Mouse (Mus musculus) stomach, postnatal 0 days (tissue): ENCODE data around the gene Alox12. TPM values are rescaled to one million over a fixed set of nuclear protein-coding genes. Genes with fewer than 3 reads are reported as not detected.

ENCODE experiments used
- ATAC-seq: fragments of 200-750 bp; cut with Nextera tagmentation; 2 replicates; pipeline ENCODE4 v1.8.0; 2017; ENCODE audit not compliant: low FRiP score, low TSS enrichment
- DNase-seq: peaks from one replicate; pipeline ENCODE4 v3.0.0-alpha.2; 2016; ENCODE audit warnings: low spot score
- H3K27ac ChIP-seq: fragments of 300-500 bp; sonication (generic); replicated peaks from 2 replicates; pipeline ENCODE4 v1.5.1; 2014; ENCODE audit warnings: mild to moderate bottlenecking, control low read depth
- H3K27me3 ChIP-seq: fragments of 300-500 bp; sonication (generic); 2 replicates; pipeline ENCODE4 v1.6.1; 2014; ENCODE audit warnings: low read length; ENCODE audit not compliant: control insufficient read depth, insufficient read depth
- H3K36me3 ChIP-seq: fragments of 300-500 bp; sonication (generic); 2 replicates; pipeline ENCODE4 v1.6.1; 2014; ENCODE audit warnings: low read length, mixed read lengths; ENCODE audit not compliant: control insufficient read depth, insufficient read depth
- H3K4me1 ChIP-seq: fragments of 300-500 bp; sonication (generic); replicated peaks from 2 replicates; pipeline ENCODE4 v1.6.1; 2014; ENCODE audit warnings: antibody characterized with exemption; ENCODE audit not compliant: control insufficient read depth, insufficient read depth
- H3K4me2 ChIP-seq: fragments of 300-500 bp; sonication (generic); replicated peaks from 2 replicates; pipeline ENCODE4 v1.6.1; 2014; ENCODE audit warnings: low read depth, mild to moderate bottlenecking, control low read depth, moderate library complexity
- H3K4me3 ChIP-seq: fragments of 300-500 bp; sonication (generic); 2 replicates; pipeline ENCODE4 v1.5.1; 2014; ENCODE audit warnings: low read depth, low read length, control low read depth
- H3K9ac ChIP-seq: fragments of 300-500 bp; sonication (generic); 2 replicates; pipeline ENCODE4 v1.6.1; 2014; ENCODE audit warnings: mild to moderate bottlenecking, low read length, control low read depth, mixed read lengths
- H3K9me3 ChIP-seq: fragments of 300-500 bp; sonication (generic); 2 replicates; pipeline ENCODE4 v1.6.1; 2016; ENCODE audit warnings: low read length; ENCODE audit not compliant: control insufficient read depth
- CTCF ChIP-seq: IDR thresholded peaks from 2 replicates; pipeline ENCODE4 v1.5.1; 2016; ENCODE audit warnings: antibody characterized with exemption, low read depth, mild to moderate bottlenecking, moderate library complexity
- EP300 ChIP-seq: optimal IDR thresholded peaks from 2 replicates; pipeline ENCODE3; 2016; ENCODE audit warnings: antibody characterized with exemption
- WGBS: fragments of 180-500 bp; shearing (Covaris S2); extraction: QIAGEN DNeasy Blood & Tissue Kit; methylation state at CpG from one replicate; pipeline ENCODE4 v1.1.7; 2014; 5-methylcytosine and 5-hydroxymethylcytosine counted together
- polyA plus RNA-seq: library from polyadenylated mRNA; unstranded; fragments of >200 nt; fragmentation: Nextera tagmentation; extraction: Ambion mirVana; gene quantifications from 2 replicates; pipeline ENCODE4 v1.2.1, GENCODE M21; 2015

Gene Alox12
- polyA plus RNA-seq, 1 experiment from 2014 or later, result 13.8 TPM

GRCm38 (mm10) chr11:70214191-70214855 is 40.8 kb downstream of the Alox12 start:
- H3K9ac ChIP-seq, result peak overlapping the region; percentile 41
- peak overlapping the region; percentile 58 for H3K4me2 ChIP-seq
- no peaks in the 10 kb centered on the region for H3K36me3 ChIP-seq
- WGBS, result 2% methylated on average over 44 of the region's 46 CpGs
- peak overlapping the region; percentile 29 for H3K4me3 ChIP-seq
- peaks cover 3% of the 10 kb centered on the region; the same call in 1 of the 2 replicates for H3K4me1 ChIP-seq
- peak; percentile 19; the same call in 1 of the 2 replicates for ATAC-seq
- no peak overlapping the region for H3K27ac ChIP-seq
- H3K9me3 ChIP-seq, result no peaks in the 10 kb centered on the region
- DNase-seq, result no peak
- no peak for TF ChIP-seq CTCF
- TF ChIP-seq EP300, result no peak
- peaks cover 3% of the 10 kb centered on the region; the same call in 1 of the 2 replicates for H3K27me3 ChIP-seq

GRCm38 (mm10) chr11:70213736-70214135 is 41.4 kb downstream of the Alox12 start:
- Histone ChIP-seq H3K9me3 (no peaks in the 10 kb centered on the region), H3K4me2 (peak overlapping the region; percentile 58), H3K4me3 (peak overlapping the region; percentile 29), H3K27me3 (peaks cover 3% of the 10 kb centered on the region; the same call in 1 of the 2 replicates), H3K4me1 (peaks cover 3% of the 10 kb centered on the region; the same call in 1 of the 2 replicates), H3K36me3 (no peaks in the 10 kb centered on the region), H3K9ac (peak overlapping the region; percentile 41), H3K27ac (no peak overlapping the region)
- WGBS, result 7% methylated on average over 23 of the region's 26 CpGs
- ATAC-seq (peak; percentile 40), DNase-seq (no peak)
- TF ChIP-seq EP300 (no peak), CTCF (no peak)

GRCm38 (mm10) chr11:70212896-70213295 is 42.3 kb downstream of the Alox12 start:
- Histone ChIP-seq H3K4me3 (no peak overlapping the region), H3K27ac (0 out of 2 replicates have a peak overlapping the region, but pooled peaks have one; percentile 35), H3K9ac (no peak overlapping the region), H3K36me3 (no peaks in the 10 kb centered on the region), H3K9me3 (no peaks in the 10 kb centered on the region), H3K4me1 (peaks cover 3% of the 10 kb centered on the region; the same call in 1 of the 2 replicates), H3K4me2 (peak overlapping the region; percentile 58; the same call in 1 of the 2 replicates), H3K27me3 (peaks cover 3% of the 10 kb centered on the region; the same call in 1 of the 2 replicates)
- DNase-seq (peak; percentile 86), ATAC-seq (no peak)
- 11% methylated on average over 9 of the region's 9 CpGs for WGBS
- TF ChIP-seq EP300 (no peak), CTCF (peak; percentile 89)

- Histone ChIP-seq H3K4me1 (peaks cover 3% of the 10 kb centered on the region; the same call in 1 of the 2 replicates), H3K4me2 (peak within 1 kb of the TSS; percentile 58), H3K27ac (0 out of 2 replicates have a peak within 1 kb of the TSS, but pooled peaks have one; percentile 35), H3K9me3 (no peaks in the 10 kb centered on the region), H3K27me3 (peaks cover 3% of the 10 kb centered on the region; the same call in 1 of the 2 replicates), H3K36me3 (no peaks in the 10 kb centered on the region), H3K4me3 (peak within 1 kb of the TSS; percentile 29), H3K9ac (no peak within 1 kb of the TSS)
- ATAC-seq, result no peak
- 48% methylated on average over 6 of the region's 6 CpGs for WGBS
- TF ChIP-seq CTCF (no peak), EP300 (no peak)
- DNase-seq, result no peak
These were observed 42.7 kb downstream of the Alox12 start, which contains the start of gene Slc16a11 for GRCm38 (mm10) chr11:70212423-70212822. TSS of gene Slc16a11 (plus strand) at chr11:70212752.

GRCm38 (mm10) chr11:70211972-70212371 is 43.2 kb downstream of the Alox12 start:
- no peak for DNase-seq
- ATAC-seq, result no peak
- Histone ChIP-seq H3K4me3 (no peak overlapping the region), H3K4me1 (peaks cover 3% of the 10 kb centered on the region; the same call in 1 of the 2 replicates), H3K9me3 (no peaks in the 10 kb centered on the region), H3K27ac (no peak overlapping the region), H3K36me3 (no peaks in the 10 kb centered on the region), H3K9ac (no peak overlapping the region), H3K27me3 (peaks cover 3% of the 10 kb centered on the region; the same call in 1 of the 2 replicates), H3K4me2 (no peak overlapping the region)
- TF ChIP-seq CTCF (no peak), EP300 (no peak)
- 79% methylated on average over 6 of the region's 6 CpGs for WGBS

- H3K27me3 ChIP-seq, result peaks cover 3% of the 10 kb centered on the region; the same call in 1 of the 2 replicates
- H3K9me3 ChIP-seq, result no peaks in the 10 kb centered on the region
- DNase-seq (no peak), ATAC-seq (no peak)
- no peak overlapping the region for H3K4me2 ChIP-seq
- 71% methylated on average over 2 of the region's 2 CpGs for WGBS
- H3K36me3 ChIP-seq, result no peaks in the 10 kb centered on the region
- H3K4me3 ChIP-seq, result no peak overlapping the region
- H3K4me1 ChIP-seq, result peaks cover 3% of the 10 kb centered on the region; the same call in 1 of the 2 replicates
- H3K27ac ChIP-seq, result no peak overlapping the region
- TF ChIP-seq EP300, result peak; percentile 67
- TF ChIP-seq CTCF, result no peak
- no peak overlapping the region for H3K9ac ChIP-seq
These were observed 44.5 kb downstream of the Alox12 start for GRCm38 (mm10) chr11:70210681-70211080.
